8 mouse cellular contexts compared by ENCODE assay signal in the genomic region with DNA sequence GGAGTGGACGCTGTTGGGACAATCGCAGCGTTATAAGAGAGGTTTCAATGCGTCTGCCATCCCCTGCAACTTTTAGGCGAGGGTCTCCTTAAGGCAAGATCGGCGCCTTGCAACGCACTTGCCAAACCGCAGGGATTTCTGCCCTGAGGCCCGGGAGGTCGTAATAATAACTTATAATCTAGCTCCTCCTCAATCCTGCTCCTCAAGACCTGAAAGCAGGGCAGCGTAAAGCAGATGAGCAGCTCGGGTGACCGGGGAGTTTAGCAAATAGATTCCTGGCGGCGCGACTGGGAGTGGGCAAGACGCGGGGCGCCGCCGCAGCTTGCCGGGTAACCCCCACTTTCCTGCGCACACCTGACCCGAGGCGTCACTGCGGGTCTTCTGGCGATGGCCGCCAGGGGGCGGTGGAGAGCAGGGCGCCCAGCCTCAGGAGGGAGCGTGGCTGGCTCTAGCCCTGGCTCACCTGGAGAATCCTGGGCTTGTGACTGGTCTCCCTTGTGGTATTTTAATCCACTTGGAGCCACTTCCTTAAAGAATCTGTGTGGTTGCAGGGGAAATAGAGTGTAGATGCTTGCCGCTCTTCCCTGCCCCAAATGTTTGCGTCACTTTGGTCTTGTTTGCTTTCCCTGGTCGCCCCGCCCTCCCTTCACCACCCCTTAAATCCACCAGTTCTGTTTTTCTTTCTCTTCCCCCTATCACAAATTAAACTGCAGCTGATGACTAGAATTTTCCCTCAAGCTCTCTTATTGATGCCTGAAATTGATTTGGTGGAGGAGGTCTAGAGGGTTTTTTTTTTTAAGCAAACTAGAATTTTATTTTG. TPM values are rescaled to one million over a fixed set of nuclear protein-coding genes. Genes with fewer than 3 reads are reported as not detected.
A peak's percentile ranks its signal among the peaks of the same experiment; 100 is the strongest.
DNase-seq lines count a peak whose midpoint lies in the region; ATAC-seq and TF ChIP-seq lines count a peak whose summit lies in the region.

No protein-coding gene starts in this region.

- H3K4me1 ChIP-seq in heart, embryonic 12.5 days (replicated peaks): peaks cover 4% of the 10 kb centered on the region; the same call in 1 of the 2 replicates
- peaks cover 24% of the 10 kb centered on the region for H3K4me1 ChIP-seq in kidney, embryonic 15.5 days
- no peaks in the 10 kb centered on the region for H3K4me1 ChIP-seq in liver, embryonic 11.5 days (replicated peaks; ENCODE audit: control insufficient read depth, insufficient read depth, low read length)

- no peaks in the 10 kb centered on the region for H3K79me2 ChIP-seq in myocyte (ENCODE audit: control insufficient read depth, insufficient read depth)

- WGBS in heart, embryonic 12.5 days: 2% methylated on average over 36 of the region's 36 CpGs
- 4% methylated on average over 36 of the region's 36 CpGs for WGBS in kidney, embryonic 15.5 days
- WGBS in liver, embryonic 11.5 days: 4% methylated on average over 34 of the region's 36 CpGs

- DNase-seq in left cerebral cortex, adult 18-20 months (ENCODE audit: low spot score in 2 of 2): peak; percentile 70 to 77
- DNase-seq in left cerebral cortex, adult 11 months (ENCODE audit: low spot score): no peak
- peak; percentile 65 for DNase-seq in liver, embryonic 11.5 days (ENCODE audit: low spot score)
- peak; percentile 86 for DNase-seq in testis, postnatal 10 days (ENCODE audit: low spot score)

- peaks cover 4% of the 10 kb centered on the region; the same call in 1 of the 2 replicates for H3K27me3 ChIP-seq in heart, embryonic 12.5 days (replicated peaks)
- H3K27me3 ChIP-seq in kidney, embryonic 15.5 days: peaks cover 26% of the 10 kb centered on the region
- H3K27me3 ChIP-seq in liver, embryonic 11.5 days (replicated peaks; ENCODE audit: control insufficient read depth, insufficient read depth, low read length): peaks cover 22% of the 10 kb centered on the region
- no peaks in the 10 kb centered on the region for H3K27me3 ChIP-seq in myocyte (ENCODE audit: control insufficient read depth, insufficient read depth, insufficient read length)

- H3K9ac ChIP-seq in heart, embryonic 12.5 days: peak overlapping the region; percentile 78
- H3K9ac ChIP-seq in kidney, embryonic 15.5 days: peak overlapping the region; percentile 52
- H3K9ac ChIP-seq in liver, embryonic 11.5 days (ENCODE audit: low read depth, low read length): no peak overlapping the region

- no peak for TF ChIP-seq POLR2A in myocyte (IDR thresholded peaks at IDR 0.05; ENCODE audit: insufficient read length, low read depth)

- H3K36me3 ChIP-seq in heart, embryonic 12.5 days: no peaks in the 10 kb centered on the region
- H3K36me3 ChIP-seq in kidney, embryonic 15.5 days: no peaks in the 10 kb centered on the region
- H3K36me3 ChIP-seq in liver, embryonic 11.5 days (ENCODE audit: control insufficient read depth, insufficient read depth, low read length): no peaks in the 10 kb centered on the region
- H3K36me3 ChIP-seq in myocyte (ENCODE audit: control insufficient read depth, insufficient read depth): no peaks in the 10 kb centered on the region

- H3ac ChIP-seq in myocyte (ENCODE audit: control insufficient read depth, insufficient read length): peak overlapping the region; percentile 9

- no peaks in the 10 kb centered on the region for H3K9me3 ChIP-seq in heart, embryonic 12.5 days (replicated peaks)
- no peaks in the 10 kb centered on the region for H3K9me3 ChIP-seq in kidney, embryonic 15.5 days (replicated peaks)
- no peaks in the 10 kb centered on the region for H3K9me3 ChIP-seq in liver, embryonic 11.5 days (ENCODE audit: control insufficient read depth, low read length)

- no peak overlapping the region for H3K27ac ChIP-seq in heart, embryonic 12.5 days (ENCODE audit: poor library complexity, severe bottlenecking)
- H3K27ac ChIP-seq in kidney, embryonic 15.5 days: no peak overlapping the region
- H3K27ac ChIP-seq in liver, embryonic 11.5 days (ENCODE audit: low read depth, low read length): no peak overlapping the region

- H3K4me2 ChIP-seq in heart, embryonic 12.5 days: peak overlapping the region; percentile 99
- H3K4me2 ChIP-seq in kidney, embryonic 15.5 days: peak overlapping the region; percentile 96
- peak overlapping the region; percentile 64 for H3K4me2 ChIP-seq in liver, embryonic 11.5 days
- H3K4me2 ChIP-seq in myocyte (ENCODE audit: low read depth): peak overlapping the region; percentile 98

- peak; percentile 59; the same call in 1 of the 2 replicates for ATAC-seq in erythroid progenitor cell, adult 5-6 weeks (replicated peaks; ENCODE audit: low FRiP score, poor library complexity, severe bottlenecking)
- ATAC-seq in heart, embryonic 12.5 days (ENCODE audit: insufficient number of reproducible peaks, low FRiP score): peak; percentile 74; the same call in 1 of the 2 replicates
- peak; percentile 87 for ATAC-seq in kidney, embryonic 15.5 days (replicated peaks; ENCODE audit: low FRiP score)
- ATAC-seq in liver, embryonic 11.5 days (replicated peaks; ENCODE audit: low FRiP score): peak; percentile 85

- H3K4me3 ChIP-seq in heart, embryonic 12.5 days: peak overlapping the region; percentile 72
- H3K4me3 ChIP-seq in kidney, embryonic 15.5 days (replicated peaks): peak overlapping the region; percentile 69
- peak overlapping the region; percentile 54 for H3K4me3 ChIP-seq in liver, embryonic 11.5 days (ENCODE audit: low read depth, low read length)
- H3K4me3 ChIP-seq in myocyte: peak overlapping the region; percentile 55

TF ChIP-seq in myocyte, 11 proteins besides CTCF, POLR2A, EP300 and RAD21:
- TF ChIP-seq USF1 (IDR thresholded peaks at IDR 0.05; ENCODE audit: low read depth) (no peak), E2F4 (IDR thresholded peaks at IDR 0.05; ENCODE audit: insufficient read depth) (no peak), REST (IDR thresholded peaks at IDR 0.05; ENCODE audit: insufficient read depth, insufficient read length) (no peak), CEBPB (IDR thresholded peaks at IDR 0.05; ENCODE audit: insufficient read depth, poor library complexity, severe bottlenecking) (no peak), POLR2AphosphoS2 (IDR thresholded peaks at IDR 0.05; ENCODE audit: insufficient read length, low read depth) (no peak), TCF12 (IDR thresholded peaks at IDR 0.05; ENCODE audit: insufficient read depth, poor library complexity, severe bottlenecking) (no peak), MAX (IDR thresholded peaks at IDR 0.05; ENCODE audit: low read depth) (no peak), MYOG (IDR thresholded peaks at IDR 0.05; ENCODE audit: control insufficient read depth in 1 of 3, insufficient read depth in 1 of 3, insufficient read length in 2 of 3, low read depth in 2 of 3) (peak in 1 of 3 experiments; percentile 44), MYOD1 (IDR thresholded peaks at IDR 0.05; ENCODE audit: control insufficient read depth in 1 of 3, insufficient read length in 2 of 3, low read depth in 2 of 3) (peak in 1 of 3 experiments; percentile 69), TCF3 (IDR thresholded peaks at IDR 0.05; ENCODE audit: insufficient read length, low read depth) (no peak), SRF (IDR thresholded peaks at IDR 0.05; ENCODE audit: control insufficient read depth, insufficient read length, low read depth) (no peak)
TF ChIP-seq in myocyte: peak in this region for 2.

RNA-seq across cellular contexts. Expression of a gene that starts 0.7 kb away (rescaled TPM):
- 10 to 100 TPM; 21.4 to 24.8 TPM for total RNA-seq in left cerebral cortex, adult 18-20 months (2021)
- 0.72 and 2.1 TPM in 2 replicates for total RNA-seq in erythroid progenitor cell, adult 5-6 weeks (2015; ENCODE audit: low replicate concordance)
- 0.13 and 1.6 TPM in 2 replicates for total RNA-seq in erythroid progenitor cell, adult 5-6 weeks (2017; ENCODE audit: low replicate concordance)
- polyA plus RNA-seq in heart, embryonic 12.5 days (2016; fragmentation: Nextera tagmentation; extraction: Ambion mirVana): 7.0 and 7.2 TPM in 2 replicates
- 13.8 and 16.5 TPM in 2 replicates for polyA plus RNA-seq in kidney, embryonic 15.5 days (2015; fragmentation: Nextera tagmentation; extraction: Ambion mirVana)
- 1.7 and 3.4 TPM in 2 replicates for polyA plus RNA-seq in liver, embryonic 11.5 days (2014; fragmentation: Nextera tagmentation; extraction: Ambion mirVana)
- polyA plus RNA-seq in myocyte (2012; fragmentation: generic; extraction: Trizol): 13.2 TPM
